ENCODE assay signal across 23 mouse cellular contexts in the genomic region with DNA sequence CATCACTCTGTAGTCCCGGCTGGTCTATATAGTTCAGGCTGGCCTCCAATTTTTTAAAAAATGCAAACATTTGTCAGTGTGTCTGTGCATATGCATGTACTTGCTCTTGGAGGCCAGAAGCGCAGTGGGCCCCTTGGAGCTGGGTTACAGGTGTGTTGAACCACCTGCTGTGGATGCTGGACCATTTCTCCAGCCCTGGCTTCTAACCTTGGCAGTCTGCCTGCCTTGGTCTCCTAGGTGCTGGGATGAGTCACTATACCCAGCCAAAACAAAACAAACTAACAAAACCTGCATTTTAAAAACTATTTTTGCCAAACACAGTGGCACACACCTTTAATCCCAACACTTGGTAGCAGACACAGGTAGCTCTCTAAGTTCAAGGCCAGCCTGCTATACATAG.
"Had no signal": no experiment of that assay in that cellular context is flagged by ENCODE, and none has a peak within 500 bp of the region (broad histone marks: within the 10 kb centered on the region; RNA-seq: fewer than 3 reads in every experiment).

No protein-coding gene starts in this region.

- H3K27me3 ChIP-seq: kidney, embryonic 15.5 days; limb, embryonic 13.5 days; liver, embryonic 12.5 days; liver, embryonic 15.5 days; lung, embryonic 15.5 days; midbrain, embryonic 13.5 days; neural tube, embryonic 13.5 days; stomach, embryonic 15.5 days had no signal

- H3K4me1 ChIP-seq: kidney, embryonic 15.5 days; limb, embryonic 10.5 days; limb, embryonic 13.5 days; liver, embryonic 12.5 days; liver, embryonic 15.5 days; lung, embryonic 15.5 days; megakaryocyte, embryonic 14.5 days; midbrain, embryonic 10.5 days; midbrain, embryonic 13.5 days; neural tube, embryonic 13.5 days; stomach, embryonic 15.5 days had no signal

- H3K4me2 ChIP-seq: kidney, embryonic 15.5 days; limb, embryonic 13.5 days; liver, embryonic 12.5 days; liver, embryonic 15.5 days; lung, embryonic 15.5 days; midbrain, embryonic 13.5 days; neural tube, embryonic 13.5 days; stomach, embryonic 15.5 days had no signal

- H3K36me3 ChIP-seq: kidney, embryonic 15.5 days; limb, embryonic 10.5 days; limb, embryonic 13.5 days; liver, embryonic 12.5 days; liver, embryonic 15.5 days; lung, embryonic 15.5 days; midbrain, embryonic 10.5 days; midbrain, embryonic 13.5 days; neural tube, embryonic 13.5 days; stomach, embryonic 15.5 days had no signal

- H3K9ac ChIP-seq: kidney, embryonic 15.5 days; limb, embryonic 13.5 days; liver, embryonic 12.5 days; liver, embryonic 15.5 days; lung, embryonic 15.5 days; midbrain, embryonic 13.5 days; neural tube, embryonic 13.5 days; stomach, embryonic 15.5 days had no signal

- H3K4me3 ChIP-seq: kidney, embryonic 15.5 days; limb, embryonic 10.5 days; limb, embryonic 13.5 days; liver, embryonic 12.5 days; liver, embryonic 15.5 days; lung, embryonic 15.5 days; megakaryocyte, embryonic 14.5 days; midbrain, embryonic 10.5 days; midbrain, embryonic 13.5 days; myocyte; neural tube, embryonic 13.5 days; stomach, embryonic 15.5 days had no signal

- H3K27ac ChIP-seq: kidney, embryonic 15.5 days; limb, embryonic 10.5 days; limb, embryonic 13.5 days; liver, embryonic 12.5 days; liver, embryonic 15.5 days; lung, embryonic 15.5 days; midbrain, embryonic 10.5 days; midbrain, embryonic 13.5 days; neural tube, embryonic 13.5 days; stomach, embryonic 15.5 days had no signal

- DNase-seq: kidney, postnatal 10 days; kidney, postnatal 36 days; liver; lung, adult 18-20 months; lung, postnatal 10 days; lung, postnatal 36 days; retina, postnatal 1 day; right cerebral cortex, postnatal 25 days; spleen, adult 18-20 months; thymus, postnatal 25 days had no signal

- H3K9me3 ChIP-seq: kidney, embryonic 15.5 days; limb, embryonic 10.5 days; limb, embryonic 13.5 days; liver, embryonic 12.5 days; liver, embryonic 15.5 days; lung, embryonic 15.5 days; megakaryocyte, embryonic 14.5 days; midbrain, embryonic 10.5 days; midbrain, embryonic 13.5 days; neural tube, embryonic 13.5 days; stomach, embryonic 15.5 days had no signal

- ATAC-seq: liver, embryonic 12.5 days; midbrain, embryonic 13.5 days; midbrain, embryonic 16.5 days had no signal
